Mouse (Mus musculus) olfactory bulb, adult 2 months (tissue): Measurements from ENCODE around the gene Slco4a1. TPM values are rescaled to one million over a fixed set of nuclear protein-coding genes. Genes with fewer than 3 reads are reported as not detected.
A peak's percentile ranks its signal among the peaks of the same experiment; 100 is the strongest.

ENCODE experiments used
- H3K27ac ChIP-seq: fragments of 200-500 bp; 2 replicates; pipeline ENCODE4 v1.5.1; 2012; ENCODE audit warnings: low read depth, low read length; ENCODE audit not compliant: insufficient read depth
- H3K4me1 ChIP-seq: fragments of 200-500 bp; 2 replicates; pipeline ENCODE4 v1.6.1; 2012; ENCODE audit warnings: low read length; ENCODE audit not compliant: control insufficient read depth, insufficient read depth
- H3K4me3 ChIP-seq: fragments of 200-500 bp; 2 replicates; pipeline ENCODE4 v1.5.1; 2012; ENCODE audit warnings: mild to moderate bottlenecking, low read depth, low read length, moderate library complexity; ENCODE audit not compliant: insufficient read depth
- CTCF ChIP-seq: fragments of 200-500 bp; IDR thresholded peaks from 2 replicates; pipeline ENCODE4 v1.5.1; 2012; ENCODE audit warnings: low read depth, mild to moderate bottlenecking, low read length, moderate library complexity; ENCODE audit not compliant: insufficient read depth
- POLR2A ChIP-seq: fragments of 200-500 bp; IDR thresholded peaks from 2 replicates; pipeline ENCODE4 v1.6.1; 2012; ENCODE audit warnings: mild to moderate bottlenecking, low read depth, low read length, moderate library complexity; ENCODE audit not compliant: insufficient read depth
- WGBS: fragments of 180-500 bp; shearing (Covaris S2); methylation state at CpG from one replicate; pipeline ENCODE4 v1.1.7; 2018; 5-methylcytosine and 5-hydroxymethylcytosine counted together
- polyA plus RNA-seq: library from polyadenylated mRNA; stranded (reverse); fragments of >200 nt; gene quantifications from 2 replicates; pipeline ENCODE4 v1.2.4, GENCODE M21; 2012; ENCODE audit warnings: low replicate concordance; ENCODE audit not compliant: missing spikeins, insufficient read depth, insufficient read length

The Slco4a1 gene
- polyA plus RNA-seq, 1 experiment, result not detected

DNA sequence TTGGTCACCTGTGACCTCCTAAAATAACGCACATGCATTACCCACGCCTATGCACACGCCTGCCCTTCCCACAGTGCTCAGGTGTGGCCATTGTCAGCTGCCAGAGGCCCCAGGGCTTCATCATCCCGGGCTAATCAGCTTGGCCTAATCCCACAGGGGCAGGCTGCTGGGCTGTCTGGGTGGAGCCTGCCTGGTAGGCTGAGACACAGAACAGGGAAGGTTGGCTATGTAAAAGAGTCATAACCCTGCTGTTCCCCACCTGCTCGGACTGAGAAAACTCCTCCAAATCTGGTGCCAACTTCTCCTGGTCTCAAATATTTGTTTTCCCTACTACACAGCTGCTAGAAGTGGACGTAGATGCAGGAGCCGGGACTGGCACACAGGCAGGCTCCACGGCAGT, 4.8 kb downstream of the Slco4a1 start:
- no peak for TF ChIP-seq POLR2A
- no peak for TF ChIP-seq CTCF
- H3K4me3 ChIP-seq, result no peak overlapping the region
- 81% methylated on average over 8 of the region's 8 CpGs for WGBS

DNA sequence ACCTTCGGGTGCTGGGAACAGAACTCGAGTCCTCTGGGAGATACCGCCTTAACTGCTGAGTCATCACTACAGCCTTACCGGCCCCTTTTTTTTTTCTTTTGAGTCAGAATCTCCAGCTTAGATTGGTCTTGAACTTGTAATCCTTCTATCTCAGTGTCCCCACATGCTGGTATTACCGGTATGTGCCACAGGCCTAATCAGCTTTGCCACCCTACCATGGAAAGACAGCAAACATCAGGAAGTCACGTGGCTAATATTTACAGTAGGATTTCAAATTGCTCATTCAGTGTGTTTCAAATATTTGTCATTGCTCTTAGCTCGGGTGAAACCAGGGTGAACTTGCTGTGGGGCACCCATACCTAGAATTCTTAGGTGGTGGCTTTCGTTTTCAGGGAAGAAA, 6.5 kb downstream of the Slco4a1 start:
- Histone ChIP-seq H3K27ac (no peak overlapping the region), H3K4me3 (no peak overlapping the region), H3K4me1 (no peaks in the 10 kb centered on the region)
- TF ChIP-seq CTCF (no peak), POLR2A (no peak)
- WGBS, result 92% methylated on average over 8 of the region's 8 CpGs

More for the DNA sequence above, 4.8 kb downstream of the Slco4a1 start:
- H3K27ac ChIP-seq, result no peak overlapping the region
- peaks cover 11% of the 10 kb centered on the region for H3K4me1 ChIP-seq

DNA sequence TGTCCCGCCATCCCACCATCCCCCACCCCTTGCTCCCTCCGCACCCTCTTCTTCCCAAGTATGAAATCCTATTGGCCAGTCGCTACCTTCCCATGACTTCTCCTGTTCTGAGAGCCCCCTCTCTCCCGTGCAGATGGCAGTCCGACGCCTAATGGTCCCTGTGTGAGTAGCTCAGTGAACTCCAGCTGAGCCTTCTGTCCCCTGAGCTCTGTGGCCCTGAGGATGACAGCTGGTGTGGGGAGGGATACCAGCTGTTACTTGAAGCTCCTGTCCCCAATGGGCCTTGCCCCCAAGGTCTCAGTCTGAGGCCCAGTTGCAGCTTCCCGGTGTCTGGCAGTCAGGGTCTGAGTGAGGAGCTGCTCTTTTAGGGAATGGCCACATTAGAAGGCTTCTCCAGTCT, 10.5 kb downstream of the Slco4a1 start:
- TF ChIP-seq CTCF, result no peak
- TF ChIP-seq POLR2A, result no peak
- no peak overlapping the region for H3K4me3 ChIP-seq
- H3K4me1 ChIP-seq, result no peaks in the 10 kb centered on the region
- 88% methylated on average over 7 of the region's 7 CpGs for WGBS
- no peak overlapping the region for H3K27ac ChIP-seq

DNA sequence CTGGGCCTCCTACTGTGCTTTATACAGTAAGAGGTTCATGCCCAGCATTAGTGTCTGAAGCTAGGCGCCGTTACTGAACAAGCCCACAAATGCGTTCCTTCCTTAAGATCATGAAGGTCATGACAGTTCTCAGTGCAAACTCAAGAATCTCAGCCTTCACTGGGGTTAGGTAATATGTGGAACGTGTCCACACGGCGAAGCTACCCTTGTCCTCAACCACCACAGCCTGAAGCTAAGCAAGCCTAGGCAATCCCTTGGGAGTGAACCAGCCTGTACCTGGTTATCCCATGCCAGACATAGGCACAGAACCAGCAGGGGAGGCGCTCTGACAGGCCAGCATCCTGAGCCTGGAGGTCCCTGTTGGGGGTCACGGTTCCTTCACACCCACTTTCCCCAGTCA, 12.8 kb downstream of the Slco4a1 start:
- no peaks in the 10 kb centered on the region for H3K4me1 ChIP-seq
- WGBS, result 92% methylated on average over 8 of the region's 8 CpGs
- H3K27ac ChIP-seq, result no peak overlapping the region
- no peak for TF ChIP-seq CTCF
- no peak for TF ChIP-seq POLR2A
- H3K4me3 ChIP-seq, result no peak overlapping the region

DNA sequence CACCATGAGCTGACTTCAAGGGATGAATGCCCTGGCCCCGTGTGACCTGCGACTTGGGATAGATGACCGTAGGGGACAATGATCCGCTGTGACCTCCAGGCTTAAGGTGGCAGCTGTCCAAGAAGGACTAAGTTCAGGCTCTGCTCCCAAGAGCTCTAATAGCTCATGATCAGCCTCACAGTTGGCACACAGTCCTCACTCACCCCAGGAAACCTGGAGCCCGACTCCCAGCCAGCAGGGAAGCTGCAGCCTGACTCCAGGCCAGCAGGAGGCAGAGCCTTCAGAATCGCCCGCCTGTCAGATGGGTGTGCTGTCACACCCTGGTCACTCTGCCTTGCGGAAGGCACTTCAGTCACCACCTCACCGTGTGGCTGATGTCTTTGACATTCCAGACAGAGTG, 13.7 kb downstream of the Slco4a1 start:
- Histone ChIP-seq H3K4me3 (no peak overlapping the region), H3K27ac (no peak overlapping the region), H3K4me1 (no peaks in the 10 kb centered on the region)
- WGBS, result 72% methylated on average over 9 of the region's 9 CpGs
- no peak for TF ChIP-seq POLR2A
- TF ChIP-seq CTCF, result no peak

DNA sequence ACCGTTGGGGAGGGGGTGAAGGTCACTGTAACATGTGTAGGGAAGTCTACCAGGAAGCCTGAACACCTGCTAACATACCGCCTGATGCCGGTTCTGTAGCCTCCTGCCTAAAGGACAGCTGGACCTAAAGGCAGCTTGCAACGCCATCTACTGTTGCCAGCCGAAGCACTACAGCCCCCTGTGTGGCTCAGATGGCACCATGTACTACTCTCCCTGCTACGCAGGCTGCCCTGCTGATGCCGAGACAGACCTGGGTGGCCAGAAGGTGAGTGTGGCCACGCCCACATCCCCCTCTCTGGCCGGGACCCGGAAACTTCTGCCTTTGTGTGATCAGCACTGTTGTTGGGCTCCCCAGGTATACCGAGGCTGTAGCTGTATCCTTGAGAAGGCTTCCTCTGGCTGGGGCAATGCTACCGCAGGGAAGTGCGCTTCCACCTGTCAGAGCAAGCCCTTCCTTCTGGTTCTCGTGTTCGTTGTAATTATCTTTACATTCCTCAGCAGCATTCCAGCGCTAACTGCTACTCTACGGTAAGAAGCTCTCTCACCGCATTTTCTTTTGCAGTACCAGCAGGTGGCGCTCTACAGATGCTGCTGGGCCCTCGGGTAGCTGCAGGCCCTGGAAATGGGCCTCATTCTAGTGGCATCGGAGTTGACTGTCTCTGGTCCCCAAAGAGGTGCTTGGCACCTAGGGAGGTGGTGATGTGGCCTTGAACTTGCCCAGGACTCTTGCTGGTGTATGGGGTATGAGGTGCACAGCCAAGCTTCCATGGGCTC, 16.4 kb downstream of the Slco4a1 start:
- WGBS, result 12% methylated on average over 21 of the region's 21 CpGs
- no peak for TF ChIP-seq POLR2A
- peak; percentile 90 for TF ChIP-seq CTCF
- Histone ChIP-seq H3K4me3 (no peak overlapping the region), H3K4me1 (no peaks in the 10 kb centered on the region), H3K27ac (no peak overlapping the region)

DNA sequence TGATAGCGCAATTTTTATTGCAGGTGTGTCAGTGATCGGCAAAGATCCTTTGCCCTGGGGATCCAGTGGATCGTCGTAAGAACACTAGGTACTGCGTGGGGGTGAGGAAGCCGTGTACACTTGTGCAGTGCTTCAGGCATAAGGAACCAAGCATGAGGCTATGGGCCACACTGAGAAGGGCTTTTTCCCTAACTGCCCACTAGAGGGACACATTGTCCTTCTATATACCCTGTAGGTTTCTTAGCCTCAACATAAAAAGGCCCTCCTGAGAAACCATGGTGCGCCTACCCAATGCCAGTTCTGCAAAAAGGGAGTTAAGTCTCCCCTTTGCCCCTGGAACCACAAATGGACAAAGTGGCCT, 17.0 kb downstream of the Slco4a1 start:
- TF ChIP-seq POLR2A (no peak), CTCF (no peak)
- no peaks in the 10 kb centered on the region for H3K4me1 ChIP-seq
- no peak overlapping the region for H3K27ac ChIP-seq
- WGBS, result 27% methylated on average over 7 of the region's 7 CpGs
- no peak overlapping the region for H3K4me3 ChIP-seq

DNA sequence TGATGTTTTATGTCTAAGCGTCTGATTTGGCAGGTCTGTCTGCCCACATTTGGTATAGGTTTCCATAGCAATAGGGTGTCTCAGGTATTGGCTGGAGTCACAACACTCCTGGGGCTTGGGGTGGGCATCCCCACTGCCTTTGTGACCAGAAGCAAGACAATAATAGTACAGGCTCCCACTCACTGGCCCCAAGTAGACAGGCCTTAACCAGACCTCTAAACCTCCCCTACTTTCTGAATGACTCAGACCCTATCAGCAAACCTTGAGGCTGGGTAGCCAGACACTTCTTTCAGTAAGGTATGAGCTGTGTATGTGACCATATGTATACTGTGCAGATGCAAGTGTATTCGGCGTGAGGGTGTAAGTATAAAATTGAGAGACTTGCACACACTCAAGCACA, 18.8 kb downstream of the Slco4a1 start:
- Histone ChIP-seq H3K4me3 (no peak overlapping the region), H3K4me1 (no peaks in the 10 kb centered on the region), H3K27ac (no peak overlapping the region)
- 92% methylated on average over 3 of the region's 3 CpGs for whole genome bisulfite sequencing
- no peak for TF ChIP-seq CTCF
- no peak for TF ChIP-seq POLR2A

DNA sequence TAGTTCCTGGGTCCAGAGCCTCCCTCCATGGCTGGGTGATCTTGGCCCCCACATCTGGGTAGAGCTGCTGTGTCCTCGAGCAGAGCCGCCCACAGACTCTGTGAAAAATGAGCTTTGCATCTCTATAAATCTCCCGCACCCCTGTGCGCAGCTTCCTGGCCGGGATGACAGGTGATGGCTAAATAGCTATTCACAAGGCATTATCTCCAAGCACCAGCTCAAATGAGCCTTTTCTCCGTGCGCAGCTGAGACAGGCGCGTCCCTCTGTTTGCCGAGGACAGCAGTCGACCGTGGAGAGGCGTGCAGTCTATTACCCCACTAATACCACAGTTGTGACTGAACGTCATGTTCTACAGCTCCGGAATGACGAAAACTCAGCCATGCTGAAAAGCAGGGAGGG, 26.2 kb downstream of the Slco4a1 start:
- peak overlapping the region; percentile 23; the same call in 1 of the 2 replicates for H3K27ac ChIP-seq
- H3K4me3 ChIP-seq, result no peak overlapping the region
- no peak for TF ChIP-seq CTCF
- no peak for TF ChIP-seq POLR2A
- WGBS, result 10% methylated on average over 16 of the region's 16 CpGs
- peaks cover 24% of the 10 kb centered on the region for H3K4me1 ChIP-seq

DNA sequence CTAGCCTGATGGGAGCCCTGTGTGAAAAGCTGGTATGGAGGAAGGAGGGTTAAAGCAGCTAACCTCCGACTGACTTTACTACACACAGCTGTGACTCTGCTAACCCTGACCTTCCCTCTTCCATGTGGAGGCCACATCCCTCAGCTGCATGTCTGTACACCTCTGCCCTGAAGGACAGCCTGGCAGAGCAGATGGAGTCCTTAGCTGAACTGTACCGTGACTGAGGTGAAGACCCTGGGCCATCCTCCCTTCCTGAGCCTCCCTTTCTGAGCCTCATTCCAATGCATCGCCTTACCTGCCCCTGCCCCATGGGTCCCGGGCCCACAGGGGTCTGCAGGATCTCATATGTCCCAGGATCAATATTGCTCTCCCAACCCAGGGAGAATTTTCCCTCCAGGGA, 28.8 kb downstream of the Slco4a1 start:
- TF ChIP-seq CTCF (no peak), POLR2A (no peak)
- H3K4me3 ChIP-seq, result no peak overlapping the region
- peaks cover 29% of the 10 kb centered on the region for H3K4me1 ChIP-seq
- 75% methylated on average over 4 of the region's 4 CpGs for WGBS
- no peak overlapping the region for H3K27ac ChIP-seq
